Mouse (Mus musculus) hindbrain, embryonic 15.5 days (tissue): ENCODE measurements around the gene Neb. TPM values are rescaled to one million over a fixed set of nuclear protein-coding genes. Genes with fewer than 3 reads are reported as not detected.

ENCODE experiments used
- ATAC-seq: fragments of 200-750 bp; cut with Nextera tagmentation; 2 replicates; pipeline ENCODE4 v1.8.0; 2017; ENCODE audit warnings: low read depth, moderate number of reproducible peaks, moderate TSS enrichment; ENCODE audit not compliant: low FRiP score
- H3K27ac ChIP-seq: fragments of 300-500 bp; sonication (generic); replicated peaks from 2 replicates; pipeline ENCODE4 v1.5.1; 2015; ENCODE audit warnings: mild to moderate bottlenecking, inconsistent platforms
- H3K27me3 ChIP-seq: fragments of 300-500 bp; sonication (generic); 2 replicates; pipeline ENCODE4 v1.6.1; 2015; ENCODE audit warnings: control low read depth, inconsistent platforms
- H3K36me3 ChIP-seq: fragments of 300-500 bp; sonication (generic); 2 replicates; pipeline ENCODE4 v1.6.1; 2015; ENCODE audit warnings: control low read depth, inconsistent platforms
- H3K4me1 ChIP-seq: fragments of 300-500 bp; sonication (generic); replicated peaks from 2 replicates; pipeline ENCODE4 v1.6.1; 2015; ENCODE audit warnings: control low read depth, inconsistent platforms
- H3K4me2 ChIP-seq: fragments of 300-500 bp; sonication (generic); 2 replicates; pipeline ENCODE4 v1.6.1; 2015; ENCODE audit warnings: moderate library complexity, mild to moderate bottlenecking, inconsistent platforms
- H3K4me3 ChIP-seq: fragments of 300-500 bp; sonication (generic); 2 replicates; pipeline ENCODE4 v1.5.1; 2015; ENCODE audit warnings: mild to moderate bottlenecking, inconsistent platforms
- H3K9ac ChIP-seq: fragments of 300-500 bp; sonication (generic); 2 replicates; pipeline ENCODE4 v1.6.1; 2015; ENCODE audit warnings: inconsistent platforms
- H3K9me3 ChIP-seq: fragments of 300-500 bp; sonication (generic); 2 replicates; pipeline ENCODE4 v1.6.1; 2016; ENCODE audit warnings: control low read depth, inconsistent platforms
- WGBS: fragments of 180-500 bp; shearing (Covaris S2); methylation state at CpG from one replicate; pipeline ENCODE4 v1.1.7; 2015; 5-methylcytosine and 5-hydroxymethylcytosine counted together
- polyA plus RNA-seq: library from polyadenylated mRNA; unstranded; fragments of >200 nt; fragmentation: Nextera tagmentation; extraction: Ambion mirVana; gene quantifications from 2 replicates; pipeline ENCODE4 v1.2.1, GENCODE M21; 2015

The Neb gene
- polyA plus RNA-seq, 1 experiment from 2014 or later: 0.36 TPM

GRCm38 (mm10) chr2:52371066-52371465, 7.2 kb downstream of the Neb start:
- H3K4me3 ChIP-seq: no peak overlapping the region
- H3K4me2 ChIP-seq: no peak overlapping the region
- no peaks in the 10 kb centered on the region for H3K36me3 ChIP-seq
- 57% methylated on average over 2 of the region's 2 CpGs for WGBS
- H3K9ac ChIP-seq: no peak overlapping the region
- ATAC-seq: no peak
- H3K27ac ChIP-seq: no peak overlapping the region
- no peaks in the 10 kb centered on the region for H3K4me1 ChIP-seq
- no peaks in the 10 kb centered on the region for H3K27me3 ChIP-seq
- no peaks in the 10 kb centered on the region for H3K9me3 ChIP-seq

- Histone ChIP-seq H3K4me1 (no peaks in the 10 kb centered on the region), H3K27ac (no peak overlapping the region)
Measured at GRCm38 (mm10) chr2:52369622-52370021, 8.7 kb downstream of the Neb start.

GRCm38 (mm10) chr2:52367665-52368064, 10.6 kb downstream of the Neb start:
- Histone ChIP-seq H3K4me1 (no peaks in the 10 kb centered on the region), H3K9me3 (no peaks in the 10 kb centered on the region), H3K9ac (no peak overlapping the region), H3K4me3 (no peak overlapping the region), H3K4me2 (no peak overlapping the region), H3K36me3 (no peaks in the 10 kb centered on the region), H3K27me3 (no peaks in the 10 kb centered on the region), H3K27ac (no peak overlapping the region)
- no peak for ATAC-seq
- 89% methylated on average over 5 of the region's 5 CpGs for WGBS

More at GRCm38 (mm10) chr2:52369622-52370021, 8.7 kb downstream of the Neb start:
- WGBS: 85% methylated on average over 6 of the region's 6 CpGs
- Histone ChIP-seq H3K4me2 (no peak overlapping the region), H3K4me3 (no peak overlapping the region), H3K9me3 (no peaks in the 10 kb centered on the region), H3K9ac (no peak overlapping the region), H3K27me3 (no peaks in the 10 kb centered on the region), H3K36me3 (no peaks in the 10 kb centered on the region)
- no peak for ATAC-seq

GRCm38 (mm10) chr2:52367248-52367647, 11.0 kb downstream of the Neb start:
- Histone ChIP-seq H3K4me3 (no peak overlapping the region), H3K27me3 (no peaks in the 10 kb centered on the region), H3K36me3 (no peaks in the 10 kb centered on the region), H3K4me2 (no peak overlapping the region), H3K4me1 (no peaks in the 10 kb centered on the region), H3K9me3 (no peaks in the 10 kb centered on the region), H3K9ac (no peak overlapping the region), H3K27ac (no peak overlapping the region)
- WGBS: 75% methylated on average over 13 of the region's 13 CpGs
- ATAC-seq: no peak

- Histone ChIP-seq H3K36me3 (no peaks in the 10 kb centered on the region), H3K9ac (no peak overlapping the region), H3K4me1 (no peaks in the 10 kb centered on the region), H3K4me2 (no peak overlapping the region), H3K27ac (no peak overlapping the region), H3K27me3 (no peaks in the 10 kb centered on the region), H3K9me3 (no peaks in the 10 kb centered on the region), H3K4me3 (no peak overlapping the region)
- WGBS: 91% methylated on average over 9 of the region's 9 CpGs
- ATAC-seq: no peak
Measured at GRCm38 (mm10) chr2:52361086-52361485, 17.2 kb downstream of the Neb start.

- no peaks in the 10 kb centered on the region for H3K36me3 ChIP-seq
- H3K27me3 ChIP-seq: no peaks in the 10 kb centered on the region
- no peak overlapping the region for H3K4me2 ChIP-seq
- H3K9ac ChIP-seq: no peak overlapping the region
- WGBS: 28% methylated on average over 1 of the region's 1 CpGs
- no peak overlapping the region for H3K27ac ChIP-seq
- ATAC-seq: no peak
- H3K4me1 ChIP-seq: no peaks in the 10 kb centered on the region
- H3K4me3 ChIP-seq: no peak overlapping the region
- H3K9me3 ChIP-seq: no peaks in the 10 kb centered on the region
Measured at GRCm38 (mm10) chr2:52359722-52360121, 18.6 kb downstream of the Neb start.

- Histone ChIP-seq H3K27ac (no peak overlapping the region), H3K36me3 (no peaks in the 10 kb centered on the region), H3K4me3 (no peak overlapping the region), H3K9ac (no peak overlapping the region), H3K27me3 (no peaks in the 10 kb centered on the region), H3K9me3 (no peaks in the 10 kb centered on the region), H3K4me2 (no peak overlapping the region), H3K4me1 (no peaks in the 10 kb centered on the region)
- 90% methylated on average over 5 of the region's 5 CpGs for WGBS
- ATAC-seq: no peak
Measured at GRCm38 (mm10) chr2:52358156-52358555, 20.1 kb downstream of the Neb start.

- Histone ChIP-seq H3K4me2 (no peak overlapping the region), H3K27ac (no peak overlapping the region), H3K9ac (no peak overlapping the region), H3K4me3 (no peak overlapping the region), H3K9me3 (no peaks in the 10 kb centered on the region), H3K4me1 (no peaks in the 10 kb centered on the region), H3K27me3 (no peaks in the 10 kb centered on the region), H3K36me3 (no peaks in the 10 kb centered on the region)
- no peak for ATAC-seq
- WGBS: 100% methylated on average over 1 of the region's 1 CpGs
Measured at GRCm38 (mm10) chr2:52351029-52351428, 27.2 kb downstream of the Neb start.

- 80% methylated on average over 7 of the region's 7 CpGs for WGBS
- no peak for ATAC-seq
Measured at GRCm38 (mm10) chr2:52340990-52341389, 37.3 kb downstream of the Neb start.

GRCm38 (mm10) chr2:52335556-52335955, 42.7 kb downstream of the Neb start:
- 88% methylated on average over 13 of the region's 13 CpGs for WGBS
- no peak overlapping the region for H3K27ac ChIP-seq
- no peak overlapping the region for H3K9ac ChIP-seq
- H3K36me3 ChIP-seq: no peaks in the 10 kb centered on the region
- no peaks in the 10 kb centered on the region for H3K4me1 ChIP-seq
- no peak overlapping the region for H3K4me2 ChIP-seq
- no peak for ATAC-seq
- no peaks in the 10 kb centered on the region for H3K9me3 ChIP-seq
- H3K27me3 ChIP-seq: no peaks in the 10 kb centered on the region
- no peak overlapping the region for H3K4me3 ChIP-seq

More at GRCm38 (mm10) chr2:52340990-52341389, 37.3 kb downstream of the Neb start:
- H3K27ac ChIP-seq: no peak overlapping the region
- no peak overlapping the region for H3K4me2 ChIP-seq
- H3K4me3 ChIP-seq: no peak overlapping the region
- H3K36me3 ChIP-seq: no peaks in the 10 kb centered on the region
- no peak overlapping the region for H3K9ac ChIP-seq
- no peaks in the 10 kb centered on the region for H3K27me3 ChIP-seq
- no peaks in the 10 kb centered on the region for H3K4me1 ChIP-seq
- no peaks in the 10 kb centered on the region for H3K9me3 ChIP-seq

GRCm38 (mm10) chr2:52335087-52335486, 43.2 kb downstream of the Neb start:
- no peaks in the 10 kb centered on the region for H3K4me1 ChIP-seq
- H3K36me3 ChIP-seq: no peaks in the 10 kb centered on the region
- H3K9me3 ChIP-seq: no peaks in the 10 kb centered on the region
- no peak for ATAC-seq
- no peak overlapping the region for H3K9ac ChIP-seq
- H3K27ac ChIP-seq: no peak overlapping the region
- no peak overlapping the region for H3K4me2 ChIP-seq
- no peak overlapping the region for H3K4me3 ChIP-seq
- H3K27me3 ChIP-seq: no peaks in the 10 kb centered on the region
- WGBS: 93% methylated on average over 8 of the region's 8 CpGs

GRCm38 (mm10) chr2:52333535-52333934, 44.7 kb downstream of the Neb start:
- H3K4me2 ChIP-seq: no peak overlapping the region
- H3K9ac ChIP-seq: no peak overlapping the region
- no peaks in the 10 kb centered on the region for H3K4me1 ChIP-seq
- H3K27ac ChIP-seq: no peak overlapping the region
- no peaks in the 10 kb centered on the region for H3K36me3 ChIP-seq
- WGBS: 53% methylated on average over 2 of the region's 2 CpGs
- no peak overlapping the region for H3K4me3 ChIP-seq
- no peak for ATAC-seq
- H3K9me3 ChIP-seq: no peaks in the 10 kb centered on the region
- no peaks in the 10 kb centered on the region for H3K27me3 ChIP-seq

GRCm38 (mm10) chr2:52331761-52332160, 46.5 kb downstream of the Neb start:
- no peak for ATAC-seq
- no peaks in the 10 kb centered on the region for H3K36me3 ChIP-seq
- no peak overlapping the region for H3K4me2 ChIP-seq
- WGBS: 89% methylated on average over 3 of the region's 3 CpGs
- H3K9ac ChIP-seq: no peak overlapping the region
- H3K27ac ChIP-seq: no peak overlapping the region
- H3K9me3 ChIP-seq: no peaks in the 10 kb centered on the region
- H3K4me3 ChIP-seq: no peak overlapping the region
- no peaks in the 10 kb centered on the region for H3K4me1 ChIP-seq
- no peaks in the 10 kb centered on the region for H3K27me3 ChIP-seq
